Mouse (Mus musculus) small intestine, adult 2 months (tissue): Measurements from ENCODE around the gene Capn12. TPM values are rescaled to one million over a fixed set of nuclear protein-coding genes. Genes with fewer than 3 reads are reported as not detected.
A peak's percentile ranks its signal among the peaks of the same experiment; 100 is the strongest.

Experiments
- H3K27ac ChIP-seq: fragments of 200-500 bp; 2 replicates; pipeline ENCODE4 v1.5.1; 2012; ENCODE audit warnings: low read depth, low read length, control low read depth, inconsistent platforms; ENCODE audit not compliant: insufficient read depth
- H3K27me3 ChIP-seq: fragments of 200-500 bp; 2 replicates; pipeline ENCODE4 v1.6.1; 2012; ENCODE audit warnings: mild to moderate bottlenecking, moderate library complexity, low read length, inconsistent platforms; ENCODE audit not compliant: control insufficient read depth, insufficient read depth
- H3K36me3 ChIP-seq: fragments of 200-500 bp; 2 replicates; pipeline ENCODE4 v1.6.1; 2012; ENCODE audit warnings: mild to moderate bottlenecking, low read length, control low read depth, inconsistent platforms; ENCODE audit not compliant: control insufficient read depth, insufficient read depth
- H3K4me1 ChIP-seq: fragments of 200-500 bp; 2 replicates; pipeline ENCODE4 v1.6.1; 2012; ENCODE audit warnings: low read length, inconsistent platforms, mixed read lengths; ENCODE audit not compliant: control insufficient read depth, insufficient read depth, insufficient read length
- H3K4me3 ChIP-seq: fragments of 200-500 bp; 2 replicates; pipeline ENCODE4 v1.5.1; 2012; ENCODE audit warnings: low read depth, mild to moderate bottlenecking, control low read depth, inconsistent platforms, low read length, moderate library complexity
- CTCF ChIP-seq: fragments of 200-500 bp; IDR thresholded peaks from 2 replicates; pipeline ENCODE4 v1.5.1; 2012; ENCODE audit warnings: low read depth, mild to moderate bottlenecking, control low read depth, inconsistent platforms, low read length, moderate library complexity, mixed read lengths; ENCODE audit not compliant: insufficient replicate concordance, insufficient read length; ENCODE audit errors: extremely low read depth
- POLR2A ChIP-seq: fragments of 200-500 bp; IDR thresholded peaks from 2 replicates; pipeline ENCODE4 v1.6.1; 2012; ENCODE audit warnings: low read depth, mild to moderate bottlenecking, control low read depth, inconsistent platforms, low read length, moderate library complexity
- WGBS: fragments of 180-500 bp; shearing (Covaris S2); methylation state at CpG from one replicate; pipeline ENCODE4 v1.1.7; 2018; 5-methylcytosine and 5-hydroxymethylcytosine counted together
- polyA plus RNA-seq: library from polyadenylated mRNA; depleted of rRNA; stranded (reverse); fragments of >200 nt; gene quantifications from 2 replicates; pipeline ENCODE4 v1.2.3, GENCODE M21; 2012

Capn12 gene
- polyA plus RNA-seq, 1 experiment = 0.10 TPM

DNA sequence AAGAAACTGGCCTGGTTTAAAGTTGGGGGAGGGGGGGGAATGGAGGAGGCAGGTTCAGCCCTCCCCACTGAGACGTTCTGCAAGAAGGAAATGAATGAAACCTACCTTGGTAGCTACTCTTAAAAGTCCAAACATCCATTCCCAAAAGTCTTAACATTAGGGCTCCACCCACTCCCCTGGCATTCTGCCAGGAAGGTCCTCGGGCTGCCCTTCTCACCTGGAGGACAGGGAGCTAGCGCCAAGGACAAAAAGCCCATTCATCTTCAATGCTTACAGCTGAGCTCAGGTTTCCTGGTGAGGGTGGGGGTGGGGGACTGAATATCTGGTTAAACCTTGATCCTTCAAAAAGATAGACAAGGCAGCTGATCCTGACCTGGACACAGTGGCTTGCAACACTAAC is 48.2 kb downstream of the Capn12 start:
- Histone ChIP-seq H3K4me3 (peak overlapping the region; percentile 2; the same call in 1 of the 2 replicates), H3K27me3 (no peaks in the 10 kb centered on the region), H3K27ac (peak overlapping the region; percentile 99), H3K36me3 (peaks cover 18% of the 10 kb centered on the region), H3K4me1 (peaks cover 56% of the 10 kb centered on the region)
- WGBS = 15% methylated on average over 3 of the region's 3 CpGs
- TF ChIP-seq CTCF = no peak
- no peak for TF ChIP-seq POLR2A

DNA sequence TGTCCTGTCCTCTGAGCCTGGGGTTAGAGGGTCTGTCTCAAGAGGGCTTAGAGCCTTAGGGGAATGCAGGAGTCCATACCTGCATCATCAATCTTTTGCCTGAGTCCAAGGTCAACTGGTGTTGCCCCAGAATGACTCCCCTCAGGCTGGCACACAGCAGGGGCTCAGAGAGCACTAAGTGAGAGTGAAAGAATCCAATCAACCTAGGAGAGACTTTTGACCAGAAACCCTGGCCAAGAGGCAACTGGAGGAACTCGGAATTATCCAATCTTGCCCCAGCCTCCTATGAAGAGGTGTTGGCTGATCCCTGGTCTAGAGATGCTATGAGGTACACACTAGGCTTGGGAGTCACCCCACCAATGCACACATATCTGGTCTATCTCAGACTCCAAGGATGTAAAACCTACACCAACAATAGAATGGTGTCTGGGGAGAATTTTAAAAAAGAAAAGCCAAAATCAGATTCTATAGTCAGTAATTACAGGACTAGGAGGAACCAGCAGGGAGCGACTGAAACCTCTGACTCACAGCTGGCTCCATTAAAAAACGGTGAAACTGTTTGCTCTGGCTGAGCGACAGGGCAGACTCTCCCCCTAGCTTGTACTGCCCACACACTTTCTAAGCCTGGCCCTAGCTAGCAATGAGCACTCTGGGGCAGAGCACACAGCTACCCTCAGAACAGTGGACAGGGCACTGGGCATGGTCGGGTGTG is 49.3 kb downstream of the Capn12 start:
- Histone ChIP-seq H3K27ac (peak overlapping the region; percentile 99), H3K27me3 (no peaks in the 10 kb centered on the region), H3K4me3 (no peak overlapping the region), H3K36me3 (peaks cover 16% of the 10 kb centered on the region), H3K4me1 (peaks cover 54% of the 10 kb centered on the region)
- 10% methylated on average over 5 of the region's 5 CpGs for WGBS
- no peak for TF ChIP-seq CTCF
- TF ChIP-seq POLR2A = no peak

DNA sequence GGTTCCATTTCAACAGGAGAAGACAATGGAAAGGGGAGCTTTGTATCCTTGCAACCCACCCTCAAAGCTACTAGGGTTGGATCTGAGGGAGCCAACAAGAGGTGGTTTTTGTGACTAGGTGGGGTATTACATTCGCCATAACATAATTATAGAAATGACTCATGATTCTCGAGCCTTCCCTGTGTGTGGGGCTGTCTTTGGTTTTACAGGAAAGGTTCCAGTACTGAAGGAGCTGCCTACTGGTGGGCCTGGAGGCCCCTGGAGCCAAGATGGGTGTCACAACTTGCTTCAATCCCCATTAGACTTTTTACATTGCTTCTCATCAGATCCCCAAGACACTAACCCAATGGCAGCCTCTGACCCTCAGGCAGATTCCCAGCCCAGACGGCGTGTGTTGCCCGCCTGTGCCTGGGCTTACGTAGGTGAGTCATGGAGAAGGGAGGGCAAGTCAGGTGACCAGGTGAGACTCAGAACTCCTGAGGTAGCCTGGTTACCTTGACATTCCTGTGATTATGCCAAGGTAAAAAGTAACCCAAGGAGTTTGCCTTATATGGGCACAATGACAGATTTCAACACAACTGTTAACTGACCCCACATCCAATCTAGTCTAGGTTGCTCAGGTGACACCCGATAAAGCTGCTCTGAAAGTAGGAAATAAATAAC is 49.9 kb downstream of the Capn12 start:
- TF ChIP-seq CTCF (no peak), POLR2A (no peak)
- 26% methylated on average over 7 of the region's 7 CpGs for WGBS
- H3K36me3 ChIP-seq = peaks cover 19% of the 10 kb centered on the region
- peak overlapping the region; percentile 99 for H3K27ac ChIP-seq
- H3K27me3 ChIP-seq = no peaks in the 10 kb centered on the region
- peaks cover 49% of the 10 kb centered on the region for H3K4me1 ChIP-seq
- no peak overlapping the region for H3K4me3 ChIP-seq

GRCm38 (mm10) chr7:28931695-28932039 is 50.4 kb downstream of the Capn12 start:
- Histone ChIP-seq H3K27ac (peak overlapping the region; percentile 99), H3K4me1 (peaks cover 50% of the 10 kb centered on the region), H3K27me3 (no peaks in the 10 kb centered on the region), H3K36me3 (peaks cover 19% of the 10 kb centered on the region), H3K4me3 (peak overlapping the region; percentile 19; the same call in 1 of the 2 replicates)
- 17% methylated on average over 4 of the region's 4 CpGs for WGBS
- peak; percentile 39; the same call in 1 of the 2 replicates for TF ChIP-seq CTCF
- peak; percentile 30; the same call in 1 of the 2 replicates for TF ChIP-seq POLR2A

DNA sequence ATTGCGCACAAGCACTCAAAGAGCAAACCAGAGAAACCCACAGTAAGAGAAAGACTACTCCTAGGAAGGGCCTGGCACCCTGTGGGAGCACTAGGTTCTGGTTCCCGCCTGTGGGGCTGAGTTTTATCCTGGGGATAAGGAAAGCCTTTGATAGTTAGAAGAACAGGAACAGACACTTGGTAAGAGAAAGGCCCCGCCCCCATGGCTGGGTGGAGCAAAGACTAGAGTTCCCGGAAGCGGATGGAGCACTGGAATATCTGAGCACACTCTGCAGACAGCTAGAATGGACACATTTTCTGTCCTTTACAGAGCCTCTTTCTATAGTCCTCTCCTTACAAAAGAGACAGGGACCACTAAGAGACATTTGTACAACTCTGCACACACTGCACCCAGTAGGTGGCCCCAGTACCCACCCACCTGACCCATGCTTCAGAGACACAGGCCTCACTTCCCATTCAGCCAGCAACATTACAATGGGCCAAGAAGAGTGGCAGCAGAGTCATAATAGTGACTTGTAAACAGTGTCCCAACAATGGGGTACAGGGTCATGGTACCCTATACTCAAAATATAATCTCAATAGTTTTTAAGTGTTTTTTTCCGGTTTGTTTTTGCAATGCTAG is 51.3 kb downstream of the Capn12 start:
- H3K4me1 ChIP-seq = peaks cover 56% of the 10 kb centered on the region

GRCm38 (mm10) chr7:28933825-28934224 is 52.6 kb downstream of the Capn12 start:
- Histone ChIP-seq H3K27ac (peak overlapping the region; percentile 10; the same call in 1 of the 2 replicates), H3K4me1 (peaks cover 58% of the 10 kb centered on the region), H3K36me3 (peaks cover 17% of the 10 kb centered on the region), H3K27me3 (no peaks in the 10 kb centered on the region), H3K4me3 (no peak overlapping the region)
- 73% methylated on average over 2 of the region's 2 CpGs for WGBS
- TF ChIP-seq POLR2A (no peak), CTCF (no peak)

More for the DNA sequence above, 51.3 kb downstream of the Capn12 start:
- no peaks in the 10 kb centered on the region for H3K27me3 ChIP-seq
- WGBS = 32% methylated on average over 6 of the region's 6 CpGs
- peak overlapping the region; percentile 99 for H3K27ac ChIP-seq
- peaks cover 16% of the 10 kb centered on the region for H3K36me3 ChIP-seq
- no peak overlapping the region for H3K4me3 ChIP-seq
- TF ChIP-seq CTCF (no peak), POLR2A (no peak; the same call in 1 of the 2 replicates)

- H3K36me3 ChIP-seq = peaks cover 19% of the 10 kb centered on the region
- 49% methylated on average over 4 of the region's 4 CpGs for WGBS
- no peak overlapping the region for H3K4me3 ChIP-seq
- no peaks in the 10 kb centered on the region for H3K27me3 ChIP-seq
- H3K4me1 ChIP-seq = peaks cover 55% of the 10 kb centered on the region
- TF ChIP-seq POLR2A (no peak), CTCF (no peak)
- H3K27ac ChIP-seq = peak overlapping the region; percentile 23
These were observed 55.6 kb downstream of the Capn12 start for GRCm38 (mm10) chr7:28936787-28937186.
